Mouse (Mus musculus) spleen, adult 2 months (tissue): ENCODE data around the gene Cdk9.

Experiments used
- CTCF ChIP-seq: fragments of 200-500 bp; IDR thresholded peaks from 2 replicates; pipeline ENCODE4 v1.5.1; 2011; ENCODE audit warnings: mild to moderate bottlenecking, inconsistent platforms; ENCODE audit not compliant: insufficient read depth, insufficient read length, insufficient replicate concordance; ENCODE audit errors: extremely low read depth
- POLR2A ChIP-seq: fragments of 200-500 bp; IDR thresholded peaks from 2 replicates; pipeline ENCODE4 v1.6.1; 2011; ENCODE audit warnings: low read depth, low read length, inconsistent platforms

DNA sequence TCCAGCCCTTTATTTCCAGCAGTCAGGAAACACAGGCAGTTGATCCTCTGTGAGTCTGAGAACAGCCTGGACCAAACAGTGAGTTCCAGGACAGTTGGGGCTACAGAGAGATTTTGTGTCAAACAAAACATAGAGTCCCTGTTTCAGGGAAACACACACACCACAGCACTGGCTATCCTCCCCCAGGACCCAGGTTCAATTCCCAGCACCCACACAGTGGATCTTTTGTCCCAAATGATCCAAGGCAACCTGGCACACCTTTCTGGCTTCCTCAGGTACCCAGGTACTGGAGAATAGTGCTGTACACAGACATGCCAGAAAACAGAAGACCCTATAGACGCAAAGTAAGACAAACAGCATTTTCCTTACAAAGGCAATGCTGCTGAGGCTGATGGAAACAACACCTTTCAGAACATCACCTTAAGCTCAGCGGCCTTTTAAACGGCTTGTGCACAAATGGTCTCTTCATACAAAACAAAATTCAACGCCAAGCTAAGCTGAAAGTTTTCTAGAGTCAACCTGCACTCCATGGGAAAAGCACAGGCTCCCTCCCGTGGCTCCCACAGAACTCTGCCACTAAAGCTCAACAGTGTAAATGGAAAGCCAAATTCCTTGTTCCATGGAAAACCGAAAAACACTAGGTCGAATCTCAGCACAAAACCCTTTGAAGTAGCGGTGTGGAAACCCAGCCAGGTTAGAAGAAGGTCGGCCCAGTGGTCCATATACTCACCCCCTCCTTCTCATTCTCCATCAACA is 1.4 kb downstream of the Cdk9 start:
- TF ChIP-seq POLR2A, result no peak
- no peak for TF ChIP-seq CTCF
